Mouse (Mus musculus) neural tube, embryonic 14.5 days (tissue): ENCODE results near the gene Clic1. TPM values are rescaled to one million over a fixed set of nuclear protein-coding genes. Genes with fewer than 3 reads are reported as not detected.

Experiments
- ATAC-seq: fragments of 200-750 bp; cut with Nextera tagmentation; 2 replicates; pipeline ENCODE4 v1.8.0; 2017; ENCODE audit warnings: low read depth, mild to moderate bottlenecking, moderate TSS enrichment, moderate library complexity
- H3K27ac ChIP-seq: fragments of 300-500 bp; sonication (generic); 2 replicates; pipeline ENCODE4 v1.5.1; 2014; ENCODE audit warnings: low read depth, mild to moderate bottlenecking, control low read depth, low read length, moderate library complexity, mixed read lengths
- H3K27me3 ChIP-seq: fragments of 300-500 bp; sonication (generic); 2 replicates; pipeline ENCODE4 v1.6.1; 2014; ENCODE audit warnings: low read length; ENCODE audit not compliant: control insufficient read depth, insufficient read depth
- H3K36me3 ChIP-seq: fragments of 300-500 bp; sonication (generic); 2 replicates; pipeline ENCODE4 v1.6.1; 2014; ENCODE audit warnings: low read length, mixed read lengths; ENCODE audit not compliant: control insufficient read depth, insufficient read depth
- H3K4me1 ChIP-seq: fragments of 300-500 bp; sonication (generic); 2 replicates; pipeline ENCODE4 v1.6.1; 2014; ENCODE audit warnings: low read length; ENCODE audit not compliant: control insufficient read depth, insufficient read depth
- H3K4me2 ChIP-seq: fragments of 300-500 bp; sonication (generic); 2 replicates; pipeline ENCODE4 v1.6.1; 2014; ENCODE audit warnings: mild to moderate bottlenecking, low read depth, low read length, control low read depth
- H3K4me3 ChIP-seq: fragments of 300-500 bp; sonication (generic); 2 replicates; pipeline ENCODE4 v1.5.1; 2014; ENCODE audit warnings: low read depth, low read length, control low read depth, mixed read lengths
- H3K9ac ChIP-seq: fragments of 300-500 bp; sonication (generic); replicated peaks from 2 replicates; pipeline ENCODE4 v1.6.1; 2014; ENCODE audit warnings: low read depth, mild to moderate bottlenecking, control low read depth, low read length, mixed read lengths
- H3K9me3 ChIP-seq: fragments of 300-500 bp; sonication (generic); 2 replicates; pipeline ENCODE4 v1.6.1; 2016; ENCODE audit warnings: low read length; ENCODE audit not compliant: control insufficient read depth
- WGBS: fragments of 180-500 bp; shearing (Covaris S2); extraction: QIAGEN DNeasy Blood & Tissue Kit; methylation state at CpG from one replicate; pipeline ENCODE4 v1.1.7; 2014; 5-methylcytosine and 5-hydroxymethylcytosine counted together
- polyA plus RNA-seq: library from polyadenylated mRNA; unstranded; fragments of >200 nt; fragmentation: Nextera tagmentation; extraction: Ambion mirVana; gene quantifications from 2 replicates; pipeline ENCODE4 v1.2.1, GENCODE M21; 2014

Clic1 gene
- polyA plus RNA-seq, 1 experiment from 2014 or later = 13.3 TPM

DNA sequence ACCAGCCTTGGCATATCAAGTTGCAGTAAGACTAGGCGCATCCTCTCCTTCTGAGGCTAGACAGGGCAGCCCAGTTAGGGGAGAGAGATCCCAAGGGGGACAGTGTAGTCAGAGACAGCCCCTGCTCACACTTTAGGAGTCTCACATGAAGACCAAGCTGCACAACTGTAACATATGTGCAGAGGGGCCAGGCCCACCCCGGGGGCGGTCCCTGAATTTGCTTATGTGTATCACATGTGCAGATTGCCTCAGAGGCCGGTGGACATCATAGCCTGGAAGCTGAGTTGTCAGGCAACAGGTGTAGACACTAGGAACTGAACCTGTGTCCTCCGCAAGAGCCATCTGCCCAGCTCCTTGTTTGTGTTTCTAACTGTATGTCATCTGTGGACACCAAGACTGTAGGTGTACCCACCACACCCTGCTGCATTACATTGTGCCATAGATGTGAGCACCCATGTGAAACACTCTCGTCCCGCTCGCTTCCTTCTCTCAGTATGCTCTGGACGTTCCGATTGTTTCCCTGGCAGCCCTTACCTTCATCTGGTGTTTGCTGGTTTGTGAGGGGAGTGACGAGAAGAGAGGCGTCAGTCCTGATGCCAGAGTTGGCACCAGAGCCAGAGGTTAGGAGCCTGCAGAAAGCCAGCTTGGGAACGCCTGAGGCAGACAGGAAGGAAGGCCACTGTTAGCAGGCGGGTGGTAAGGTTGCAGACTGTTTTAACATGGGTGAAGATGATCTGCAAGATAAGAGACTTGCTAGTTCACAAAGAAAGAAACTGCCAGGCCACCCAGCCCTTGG lies 42.8 kb downstream of the Clic1 start:
- Histone ChIP-seq H3K9me3 (no peaks in the 10 kb centered on the region), H3K4me2 (no peak overlapping the region), H3K36me3 (peaks cover 24% of the 10 kb centered on the region), H3K27me3 (no peaks in the 10 kb centered on the region), H3K9ac (no peak overlapping the region), H3K4me1 (peaks cover 11% of the 10 kb centered on the region), H3K27ac (no peak overlapping the region), H3K4me3 (no peak overlapping the region)
- WGBS = 91% methylated on average over 14 of the region's 14 CpGs
- ATAC-seq = no peak

DNA sequence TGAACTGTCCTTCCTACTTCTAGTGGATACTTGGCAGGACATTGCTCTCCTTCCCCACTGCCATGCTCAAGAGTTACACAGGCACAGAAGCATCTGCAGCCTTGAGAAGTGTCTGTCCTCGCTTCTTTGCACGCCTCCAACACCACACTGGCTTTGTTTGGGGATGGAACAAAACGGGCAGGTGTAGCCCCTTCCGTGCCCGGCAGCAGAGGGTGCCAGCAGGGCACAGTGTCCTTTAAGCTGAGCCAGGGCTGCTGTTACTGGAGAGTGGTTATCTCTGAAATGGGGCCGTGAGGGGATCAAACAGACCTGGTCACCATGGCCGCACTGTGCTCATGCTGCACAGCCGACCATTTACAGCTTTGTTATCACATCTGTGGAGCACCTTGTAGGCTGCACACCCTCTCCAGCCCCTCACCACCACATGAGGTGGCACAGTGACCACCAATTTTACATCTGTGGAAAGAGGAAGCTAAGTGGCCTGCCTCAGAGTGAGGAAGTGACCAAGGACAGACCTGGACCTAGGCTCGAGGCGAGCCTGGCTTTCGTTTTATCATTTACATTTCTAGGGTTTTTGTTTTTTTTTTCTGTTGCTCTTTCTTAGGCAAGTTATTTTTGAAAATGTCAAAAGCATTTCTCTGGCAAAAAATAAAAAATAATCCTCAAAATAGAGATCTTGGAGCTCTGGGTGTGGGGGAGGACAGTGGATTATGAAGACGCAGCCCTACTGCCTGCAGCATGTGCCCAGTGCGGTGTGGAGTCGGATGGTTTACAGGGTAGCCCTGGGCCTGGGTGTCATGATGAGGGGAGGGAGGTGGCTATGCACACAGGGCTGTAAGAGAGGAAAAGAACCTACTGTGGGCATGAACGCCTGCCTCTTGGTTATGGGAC lies 45.0 kb downstream of the Clic1 start:
- WGBS = 90% methylated on average over 15 of the region's 15 CpGs
- no peak overlapping the region for H3K27ac ChIP-seq

DNA sequence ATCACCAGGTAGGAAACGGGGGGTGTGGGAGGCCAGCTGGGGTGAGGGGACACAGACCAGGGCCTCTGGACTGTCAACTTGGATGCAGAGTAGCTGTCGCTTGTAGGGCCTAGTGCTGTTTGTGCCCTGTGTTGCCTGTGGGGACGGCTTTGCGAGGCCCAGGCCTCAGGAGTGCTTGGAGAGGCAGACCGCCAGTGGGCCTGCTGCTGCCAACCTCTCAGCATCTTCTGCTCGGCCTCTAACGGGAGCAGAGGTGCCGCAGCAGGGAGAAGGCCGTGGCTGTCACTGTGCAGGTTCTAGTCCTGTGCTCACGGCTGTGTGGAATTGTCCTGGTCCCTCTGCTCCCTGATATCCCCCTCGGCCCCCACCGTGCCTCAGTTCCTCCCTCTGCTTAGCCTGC lies 46.8 kb downstream of the Clic1 start:
- no peak overlapping the region for H3K4me2 ChIP-seq
- H3K36me3 ChIP-seq = peaks cover 61% of the 10 kb centered on the region
- H3K4me1 ChIP-seq = no peaks in the 10 kb centered on the region
- no peak overlapping the region for H3K4me3 ChIP-seq
- 84% methylated on average over 12 of the region's 12 CpGs for WGBS
- H3K9me3 ChIP-seq = no peaks in the 10 kb centered on the region
- no peak for ATAC-seq
- no peak overlapping the region for H3K9ac ChIP-seq
- H3K27ac ChIP-seq = no peak overlapping the region
- no peaks in the 10 kb centered on the region for H3K27me3 ChIP-seq

More for the DNA sequence above, 45.0 kb downstream of the Clic1 start:
- Histone ChIP-seq H3K9ac (no peak overlapping the region), H3K27me3 (no peaks in the 10 kb centered on the region), H3K4me2 (no peak overlapping the region), H3K36me3 (peaks cover 44% of the 10 kb centered on the region), H3K9me3 (no peaks in the 10 kb centered on the region), H3K4me1 (peaks cover 11% of the 10 kb centered on the region), H3K4me3 (no peak overlapping the region)
- no peak for ATAC-seq

DNA sequence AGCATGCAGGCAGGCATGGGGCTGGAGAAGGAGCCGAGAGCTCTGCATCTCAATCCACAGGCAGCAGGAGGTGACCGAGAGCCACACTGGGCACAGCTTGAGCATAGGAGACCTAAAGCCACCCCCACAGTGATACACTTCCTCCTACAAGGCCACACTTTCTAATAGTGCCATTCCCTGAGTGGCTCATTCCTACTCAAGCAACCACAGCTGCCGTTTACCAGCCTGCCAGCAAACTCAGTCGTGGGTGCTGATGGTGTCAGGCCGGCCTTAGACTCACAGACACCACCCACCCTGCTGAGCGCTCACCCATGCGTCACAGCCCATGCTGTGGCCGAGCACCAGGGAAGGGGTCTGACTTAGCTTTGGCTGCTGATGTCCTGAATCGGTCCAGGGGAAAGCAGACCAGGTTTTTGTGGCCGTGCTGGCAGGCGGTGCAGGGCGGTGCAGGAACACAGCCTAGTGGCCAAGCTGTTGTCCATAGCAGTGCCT lies 47.4 kb downstream of the Clic1 start:
- Histone ChIP-seq H3K36me3 (peaks cover 65% of the 10 kb centered on the region), H3K4me1 (no peaks in the 10 kb centered on the region), H3K27me3 (no peaks in the 10 kb centered on the region), H3K27ac (no peak overlapping the region), H3K4me3 (no peak overlapping the region), H3K9ac (no peak overlapping the region), H3K9me3 (no peaks in the 10 kb centered on the region), H3K4me2 (no peak overlapping the region)
- no peak for ATAC-seq
- WGBS = 90% methylated on average over 12 of the region's 12 CpGs

DNA sequence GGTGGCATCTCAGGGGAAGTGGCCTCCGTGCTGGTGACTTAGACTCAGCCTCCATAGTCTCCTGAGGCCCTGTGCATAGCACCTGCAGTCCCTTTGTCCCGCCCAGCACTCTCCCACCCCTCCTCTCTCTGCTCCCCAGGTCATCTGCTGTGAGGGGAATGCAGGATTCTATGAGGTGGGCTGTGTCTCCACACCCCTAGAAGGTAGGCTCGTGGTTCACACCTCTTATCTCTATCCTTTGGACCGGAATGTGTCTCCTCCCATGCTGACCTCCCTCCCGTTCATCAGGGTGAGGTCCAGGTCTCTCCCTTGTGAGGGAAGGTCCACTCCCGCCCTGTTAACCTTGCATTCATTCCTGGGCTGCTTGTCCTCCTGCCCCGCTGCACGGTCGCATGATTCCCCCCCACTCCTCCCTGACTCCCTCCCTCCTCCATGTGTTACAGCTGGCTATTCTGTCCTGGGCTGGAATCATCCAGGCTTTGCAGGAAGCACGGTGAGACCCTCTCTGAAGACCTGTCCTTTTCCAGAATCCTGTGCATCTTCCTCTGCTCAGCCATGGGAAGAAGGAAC lies 50.5 kb downstream of the Clic1 start:
- ATAC-seq = no peak
- Histone ChIP-seq H3K27me3 (no peaks in the 10 kb centered on the region), H3K9ac (no peak overlapping the region), H3K9me3 (no peaks in the 10 kb centered on the region), H3K4me3 (no peak overlapping the region), H3K4me2 (no peak overlapping the region), H3K4me1 (no peaks in the 10 kb centered on the region), H3K36me3 (peaks cover 71% of the 10 kb centered on the region), H3K27ac (no peak overlapping the region)
- 83% methylated on average over 10 of the region's 10 CpGs for WGBS

DNA sequence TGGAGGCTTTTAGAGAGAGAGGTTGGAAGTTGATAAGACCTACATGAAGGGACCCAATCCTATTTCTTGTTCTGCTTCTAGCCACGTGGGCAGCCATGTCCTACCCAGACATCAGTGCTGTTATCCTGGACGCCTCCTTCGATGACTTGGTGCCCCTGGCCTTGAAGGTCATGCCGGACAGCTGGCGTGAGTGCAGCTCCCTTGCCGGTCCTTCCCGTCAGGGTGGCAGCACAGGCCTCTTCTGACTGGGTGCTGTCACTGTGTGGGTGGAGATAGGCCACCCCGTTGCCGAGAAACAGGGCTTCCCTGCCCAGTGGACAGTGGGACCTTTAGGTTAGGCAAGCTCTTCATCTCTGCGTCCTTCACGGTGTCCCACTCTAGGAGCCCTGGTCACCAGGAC lies 51.4 kb downstream of the Clic1 start:
- no peaks in the 10 kb centered on the region for H3K9me3 ChIP-seq
- no peak for ATAC-seq
- no peak overlapping the region for H3K27ac ChIP-seq
- peaks cover 66% of the 10 kb centered on the region for H3K36me3 ChIP-seq
- H3K4me1 ChIP-seq = no peaks in the 10 kb centered on the region
- H3K27me3 ChIP-seq = no peaks in the 10 kb centered on the region
- H3K4me3 ChIP-seq = no peak overlapping the region
- 92% methylated on average over 11 of the region's 11 CpGs for WGBS
- H3K9ac ChIP-seq = no peak overlapping the region
- H3K4me2 ChIP-seq = no peak overlapping the region

DNA sequence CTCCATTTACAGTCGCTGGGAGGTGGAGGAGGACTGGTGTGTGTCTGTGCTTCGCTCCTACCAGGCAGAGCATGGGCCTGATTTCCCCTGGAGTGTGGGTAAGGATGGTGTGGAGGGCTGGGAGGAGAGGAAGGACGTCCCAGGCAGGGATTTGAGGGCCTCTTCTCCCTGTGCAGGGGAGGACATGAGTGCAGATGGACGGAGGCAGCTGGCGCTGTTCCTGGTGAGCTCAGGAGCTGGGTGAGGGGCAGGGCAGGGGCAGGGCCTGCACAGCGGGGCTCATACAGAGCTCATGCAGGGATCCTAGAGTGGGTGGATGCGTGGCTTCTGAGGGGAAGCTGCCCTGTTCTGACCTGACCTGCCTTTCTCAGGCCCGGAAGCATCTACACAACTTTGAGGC lies 52.5 kb downstream of the Clic1 start:
- H3K27me3 ChIP-seq = no peaks in the 10 kb centered on the region
- no peak overlapping the region for H3K9ac ChIP-seq
- H3K36me3 ChIP-seq = peaks cover 60% of the 10 kb centered on the region
- no peak overlapping the region for H3K4me2 ChIP-seq
- H3K4me1 ChIP-seq = no peaks in the 10 kb centered on the region
- no peaks in the 10 kb centered on the region for H3K9me3 ChIP-seq
- H3K4me3 ChIP-seq = no peak overlapping the region
- no peak overlapping the region for H3K27ac ChIP-seq
- ATAC-seq = no peak
- WGBS = 76% methylated on average over 8 of the region's 8 CpGs

DNA sequence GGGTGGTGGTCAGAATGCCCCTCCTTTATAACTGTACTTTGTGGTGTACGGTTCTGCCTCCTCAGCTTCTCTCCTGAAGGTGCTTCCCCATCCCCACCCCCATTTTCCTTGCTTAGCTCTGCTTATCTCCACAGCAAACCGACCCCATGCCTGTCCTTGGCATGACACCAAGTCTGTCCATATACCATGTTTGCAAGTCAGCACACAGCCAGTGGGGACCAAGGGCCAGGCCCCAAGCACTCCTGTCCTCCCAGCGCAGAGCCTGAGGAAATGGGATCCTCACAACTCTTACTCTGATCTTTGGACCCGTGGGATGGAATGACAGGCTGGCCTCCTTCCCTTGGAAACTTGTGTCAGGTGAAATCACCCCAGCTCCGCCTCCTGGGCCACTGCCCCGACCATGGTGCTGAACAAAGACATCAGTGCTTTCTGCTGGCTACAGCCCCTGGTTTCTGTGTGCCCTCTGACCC lies 53.5 kb downstream of the Clic1 start:
- Histone ChIP-seq H3K4me2 (no peak overlapping the region), H3K9ac (no peak overlapping the region), H3K4me3 (no peak overlapping the region), H3K4me1 (no peaks in the 10 kb centered on the region), H3K36me3 (peaks cover 55% of the 10 kb centered on the region), H3K27ac (no peak overlapping the region), H3K27me3 (no peaks in the 10 kb centered on the region), H3K9me3 (no peaks in the 10 kb centered on the region)
- WGBS = 79% methylated on average over 6 of the region's 6 CpGs
- no peak for ATAC-seq
